Mouse (Mus musculus): Measurements from ENCODE around the gene Grm3.
A peak's percentile ranks its signal among the peaks of the same experiment; 100 is the strongest.

Grm3 gene

DNA sequence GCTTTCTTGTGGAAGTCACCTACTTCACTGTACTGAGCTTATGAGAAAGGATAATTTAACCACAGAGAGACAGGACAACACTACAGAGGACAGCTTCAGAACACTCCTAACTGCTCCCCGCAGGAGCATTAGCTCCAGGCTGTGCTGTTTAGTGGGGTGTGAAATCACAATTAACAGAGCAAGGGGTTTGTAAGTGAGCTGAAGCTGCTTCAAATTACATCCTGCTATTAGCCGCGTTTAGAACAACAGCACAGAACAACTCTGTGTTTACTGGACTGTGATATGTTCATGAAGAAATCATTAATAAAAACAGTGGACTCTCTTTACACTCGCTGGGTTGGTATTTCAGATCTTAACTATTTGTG, 101.9 kb downstream of the Grm3 start:
- no peak for DNase-seq (ENCODE audit: low spot score in 2 of 2)

DNA sequence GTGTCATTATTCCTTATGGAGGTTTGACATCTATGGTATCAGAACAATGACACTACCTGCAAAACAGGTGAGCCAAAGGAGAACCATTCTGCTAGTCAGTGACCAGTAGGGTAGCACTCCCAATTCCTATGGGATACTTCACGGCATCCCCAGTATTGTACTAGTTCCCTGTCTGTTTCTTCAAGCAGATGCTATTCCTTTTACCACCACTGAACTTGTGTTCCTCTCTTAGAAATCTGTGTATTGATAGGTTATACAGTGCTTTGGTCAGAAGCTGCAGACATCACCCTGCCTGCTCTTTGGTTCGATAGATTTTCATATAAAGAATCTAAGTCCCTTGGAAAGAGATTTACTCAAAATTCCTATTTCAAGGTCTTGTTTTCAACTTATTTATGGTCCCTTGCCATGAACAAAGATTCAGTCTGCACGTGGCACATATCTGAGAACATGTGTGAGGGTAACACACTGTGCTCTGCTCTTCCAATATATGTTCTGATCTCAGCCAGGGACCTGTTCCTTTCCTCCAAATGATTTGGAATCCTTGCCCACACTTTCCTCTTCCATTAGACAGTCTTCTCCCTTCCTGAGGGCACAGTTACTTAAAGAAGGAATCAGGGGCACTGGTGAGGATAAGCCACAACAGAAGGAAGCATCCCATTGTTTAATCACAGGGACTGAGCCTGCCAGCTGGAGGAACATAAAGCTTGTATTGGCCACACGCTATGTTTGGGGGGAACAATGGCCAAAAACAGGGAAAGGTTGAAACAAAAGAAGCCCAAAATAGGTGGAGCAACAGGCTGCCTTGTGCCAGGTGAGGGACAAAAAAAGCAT, 102.5 kb downstream of the Grm3 start:
- peak in 1 of 2 experiments; percentile 11 for DNase-seq (ENCODE audit: low spot score in 2 of 2)

DNA sequence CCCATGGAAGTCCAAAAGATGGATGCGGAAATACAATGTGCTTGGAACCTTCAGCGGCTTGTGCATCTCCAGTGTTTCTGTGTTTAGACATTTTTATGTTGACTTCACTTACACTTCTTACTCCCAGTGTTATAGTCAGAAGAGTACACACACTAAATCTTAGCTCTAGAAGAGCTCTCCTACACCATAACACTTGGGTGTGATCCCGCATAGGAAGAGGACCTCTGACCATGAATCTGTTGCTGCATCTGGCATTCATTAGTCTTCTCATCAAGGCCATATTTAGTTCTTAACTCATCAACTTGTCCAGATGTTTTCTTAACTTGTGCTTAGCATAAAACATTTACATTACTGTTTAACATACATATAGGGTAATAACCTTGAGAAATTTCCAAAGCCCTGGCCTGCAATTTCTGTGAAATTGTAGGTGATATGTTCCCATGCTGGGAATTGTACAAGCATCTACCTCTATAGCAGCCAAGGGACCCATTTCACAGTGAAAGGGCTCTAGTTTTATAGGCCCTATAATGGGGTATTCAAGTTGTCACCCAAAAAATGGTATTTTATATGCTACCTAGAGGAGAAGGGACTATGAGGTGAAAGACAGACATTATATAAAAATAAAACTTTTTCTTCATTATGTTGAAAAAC, 103.4 kb downstream of the Grm3 start:
- no peak for DNase-seq (ENCODE audit: low spot score in 2 of 2)

GRCm38 (mm10) chr5:9579021-9579420, 145.9 kb downstream of the Grm3 start:
- peak; percentile 29 to 49 for DNase-seq (ENCODE audit: low spot score in 2 of 2)

- DNase-seq (ENCODE audit: low spot score in 2 of 2) = no peak
Observed at GRCm38 (mm10) chr5:9578571-9578970, 146.4 kb downstream of the Grm3 start.

GRCm38 (mm10) chr5:9570946-9571345, 154.0 kb downstream of the Grm3 start:
- DNase-seq (ENCODE audit: low spot score in 2 of 2) = peak; percentile 54 to 69

- DNase-seq (ENCODE audit: low spot score in 2 of 2) = peak in 1 of 2 experiments; percentile 49
Observed at GRCm38 (mm10) chr5:9557706-9558105, 167.3 kb downstream of the Grm3 start.

DNA sequence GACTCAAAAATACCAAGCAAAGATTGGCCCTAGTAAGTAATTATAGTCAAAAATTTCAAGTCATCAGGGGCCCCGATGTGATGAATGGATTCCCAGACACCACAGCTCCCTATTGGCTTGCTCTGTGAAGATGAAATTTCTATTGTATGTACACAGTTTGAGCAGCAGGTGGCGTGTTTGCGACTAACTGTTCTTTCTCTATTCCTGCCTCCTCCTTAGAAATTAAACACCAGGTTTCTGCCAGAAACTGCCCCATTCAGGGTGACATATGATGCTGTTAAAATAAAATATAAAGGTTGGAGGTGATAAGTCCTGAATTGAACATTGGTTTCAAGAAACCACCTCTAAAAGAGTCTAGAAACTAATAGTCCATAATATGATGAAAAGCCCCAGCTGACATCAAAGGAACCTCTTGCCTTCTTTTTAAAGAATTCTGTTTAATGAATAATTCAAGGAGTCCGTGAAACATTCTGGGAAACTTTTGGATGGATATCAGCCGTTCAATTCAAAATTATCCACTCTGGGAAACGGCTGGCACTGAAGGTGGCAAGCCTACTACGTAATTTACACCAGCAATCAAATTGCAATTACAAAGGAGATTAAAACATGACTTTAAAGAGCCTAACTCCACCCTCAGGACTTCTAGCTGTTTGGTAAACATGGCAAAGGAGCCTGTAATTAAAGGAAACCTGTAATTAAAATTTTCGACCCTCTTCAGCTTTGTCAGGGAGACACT, 184.0 kb downstream of the Grm3 start:
- peak; percentile 25 to 65 for DNase-seq (ENCODE audit: low spot score in 2 of 2)

DNA sequence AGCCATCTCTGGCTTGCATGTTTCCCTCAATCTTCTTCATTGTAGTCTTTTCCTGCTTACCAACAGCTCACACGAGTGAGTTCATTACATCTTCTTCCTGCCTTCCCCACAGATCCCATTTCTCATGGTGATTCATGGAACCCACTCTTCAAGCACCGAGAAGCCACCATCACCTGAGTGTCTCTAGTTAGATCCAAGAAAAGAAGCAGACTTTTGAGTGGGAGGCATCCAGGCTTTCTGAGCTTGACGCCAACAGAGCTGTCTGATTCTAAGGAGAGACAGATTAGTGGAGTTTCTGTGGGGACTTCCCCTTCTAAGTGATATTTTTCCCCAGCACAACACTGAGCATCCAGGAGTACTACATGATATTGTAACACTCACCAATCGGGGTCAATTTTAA, 199.5 kb downstream of the Grm3 start:
- DNase-seq (ENCODE audit: low spot score in 2 of 2) = peak in 1 of 2 experiments; percentile 10

- DNase-seq (ENCODE audit: low spot score in 2 of 2) = no peak
Observed at GRCm38 (mm10) chr5:9511027-9511426, 213.9 kb downstream of the Grm3 start.

- DNase-seq (ENCODE audit: low spot score in 2 of 2) = no peak
Observed at GRCm38 (mm10) chr5:9497235-9497634, 227.7 kb downstream of the Grm3 start.

- DNase-seq (ENCODE audit: low spot score in 2 of 2) = peak; percentile 64 to 84
Observed at GRCm38 (mm10) chr5:9495456-9495855, 229.5 kb downstream of the Grm3 start.

GRCm38 (mm10) chr5:9477587-9477986, 247.4 kb downstream of the Grm3 start:
- DNase-seq (ENCODE audit: low spot score in 2 of 2) = no peak

DNA sequence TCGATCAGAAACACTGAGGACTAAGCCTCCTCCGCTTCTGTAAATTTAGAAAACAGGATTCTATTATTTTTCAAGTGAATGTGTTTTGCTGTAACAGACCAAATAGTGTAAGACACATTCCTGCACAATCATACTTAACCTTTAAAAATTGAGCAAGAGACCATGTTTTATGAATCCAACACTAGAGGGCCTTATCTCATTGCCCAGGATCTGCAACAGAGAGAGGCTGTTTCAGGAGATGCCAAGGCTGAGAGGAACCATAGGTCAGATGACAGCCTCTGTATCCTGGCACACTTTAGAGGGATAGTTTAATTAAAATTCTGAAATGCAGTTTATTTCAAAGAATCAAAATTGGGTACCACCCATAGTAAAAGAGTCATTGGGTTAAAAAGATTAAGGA, 271.7 kb downstream of the Grm3 start:
- no peak for DNase-seq (ENCODE audit: low spot score in 2 of 2)

- peak in 1 of 2 experiments; percentile 43 for DNase-seq (ENCODE audit: low spot score in 2 of 2)
Observed at GRCm38 (mm10) chr5:9449570-9449969, 275.4 kb downstream of the Grm3 start.

GRCm38 (mm10) chr5:9448931-9449330, 276.0 kb downstream of the Grm3 start:
- DNase-seq (ENCODE audit: low spot score in 2 of 2) = no peak

DNA sequence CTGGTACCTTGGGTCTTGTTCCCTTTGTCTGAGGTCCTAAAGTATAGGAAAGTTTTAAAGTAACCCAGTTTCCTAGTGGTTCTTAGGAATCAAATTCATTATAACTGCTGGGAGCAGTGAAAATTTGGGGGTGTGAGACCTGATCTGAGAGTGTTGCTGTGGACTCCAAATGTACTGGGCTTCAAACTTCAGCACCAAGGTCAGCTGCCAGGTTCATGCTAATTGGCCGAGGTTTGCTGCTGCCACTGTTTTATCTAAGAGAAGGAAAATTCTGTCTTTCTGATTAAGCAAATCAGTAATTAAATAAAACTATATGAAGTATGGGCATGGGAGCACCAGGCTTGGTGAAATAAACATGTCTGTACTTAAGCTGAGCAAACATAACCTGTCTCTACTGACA, 278.8 kb downstream of the Grm3 start:
- DNase-seq (ENCODE audit: low spot score in 2 of 2) = no peak
